Mouse (Mus musculus) embryo, embryonic 9.5 days (tissue): ENCODE results near the gene C4b.
A peak's percentile ranks its signal among the peaks of the same experiment; 100 is the strongest.
"Not testable (repeated sequence)": the region's sequence is repeated elsewhere in the genome, so short reads cannot be mapped to it uniquely, and the experiment has no call there.

Experiments
- DNase-seq: peaks from one replicate; pipeline ENCODE4 v3.0.0-alpha.2; 2017; ENCODE audit errors: extremely low spot score

The C4b gene

GRCm38 (mm10) chr17:34743719-34744118, at the start of gene C4b:
C4b (minus strand) TSS chr17:34743882.
- DNase-seq: no peak

DNA sequence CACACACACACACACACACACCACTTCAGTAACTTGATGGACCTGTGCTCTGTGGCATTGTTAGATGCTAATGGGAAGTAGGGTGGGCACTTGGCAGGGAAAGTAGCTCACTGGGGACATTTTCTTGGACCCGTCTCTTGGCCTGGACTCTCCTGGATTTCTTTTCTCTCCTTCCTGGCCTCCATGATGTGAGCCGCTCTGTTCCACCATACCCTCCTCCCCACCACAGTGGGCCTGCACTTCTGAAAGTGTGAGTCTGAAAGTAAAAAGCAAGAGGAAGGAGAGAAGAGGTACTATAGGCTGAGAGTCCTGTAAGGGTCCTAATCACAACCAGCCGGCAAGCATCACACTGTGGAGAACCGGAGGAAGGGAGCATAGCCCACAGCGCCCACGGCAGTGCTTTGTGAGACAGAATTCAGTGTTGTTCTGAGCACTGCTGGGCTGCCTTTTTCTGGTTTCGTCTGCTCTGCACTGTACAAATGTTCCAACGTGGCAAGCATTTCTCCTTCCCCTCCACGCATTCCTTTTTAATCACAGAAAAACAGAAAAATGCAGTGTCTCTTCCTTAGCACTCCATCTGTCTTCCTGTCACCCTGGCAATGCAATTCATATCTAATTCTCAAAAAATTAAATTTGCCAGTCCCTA, 34.1 kb upstream of the C4b start:
- DNase-seq: no peak

- DNase-seq: no peak
Measured at GRCm38 (mm10) chr17:34761471-34761870, 17.8 kb upstream of the C4b start.

DNA sequence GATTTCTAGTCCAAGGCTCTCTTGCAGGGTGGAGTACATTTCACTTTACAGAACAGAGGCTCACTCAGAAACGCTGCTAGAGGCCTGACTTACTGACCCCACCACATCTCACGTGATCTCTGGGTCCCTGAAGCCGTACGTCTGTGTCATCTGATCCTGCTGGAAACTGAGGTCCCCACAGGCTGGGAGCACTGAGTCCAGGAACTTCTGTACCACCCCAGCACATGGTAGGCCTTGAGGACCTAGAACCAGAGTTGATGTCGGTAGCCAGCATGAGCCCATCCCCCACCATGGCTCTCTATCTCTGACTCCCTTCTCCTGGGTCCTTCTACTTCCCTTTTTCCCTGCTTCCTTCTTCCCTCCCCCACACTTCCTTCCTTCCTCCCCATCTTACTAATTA, 2.8 kb upstream of the C4b start:
- DNase-seq: no peak

DNA sequence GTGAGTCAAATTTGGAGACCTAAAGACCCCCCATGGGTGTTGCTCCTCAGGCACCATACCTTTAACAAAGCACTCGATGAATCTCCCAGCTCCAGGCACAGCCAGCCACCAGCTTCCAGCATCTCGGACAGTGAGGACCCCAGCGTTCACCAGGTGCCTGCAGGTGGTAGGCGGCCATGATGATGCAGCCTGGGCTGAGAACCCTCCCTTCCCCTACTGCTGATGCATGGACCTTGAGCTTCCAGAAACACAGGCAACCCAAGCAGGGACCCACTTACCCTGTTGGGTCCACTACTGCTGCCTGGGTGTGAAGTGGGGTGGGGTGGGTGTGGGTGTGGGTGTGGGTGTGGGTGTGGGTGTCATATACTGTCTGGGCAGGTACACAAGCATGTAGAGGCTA, 1.5 kb upstream of the C4b start:
- DNase-seq: not testable (repeated sequence)

GRCm38 (mm10) chr17:34744611-34745010, 929 bp upstream of the C4b start:
- DNase-seq: not testable (repeated sequence)

DNA sequence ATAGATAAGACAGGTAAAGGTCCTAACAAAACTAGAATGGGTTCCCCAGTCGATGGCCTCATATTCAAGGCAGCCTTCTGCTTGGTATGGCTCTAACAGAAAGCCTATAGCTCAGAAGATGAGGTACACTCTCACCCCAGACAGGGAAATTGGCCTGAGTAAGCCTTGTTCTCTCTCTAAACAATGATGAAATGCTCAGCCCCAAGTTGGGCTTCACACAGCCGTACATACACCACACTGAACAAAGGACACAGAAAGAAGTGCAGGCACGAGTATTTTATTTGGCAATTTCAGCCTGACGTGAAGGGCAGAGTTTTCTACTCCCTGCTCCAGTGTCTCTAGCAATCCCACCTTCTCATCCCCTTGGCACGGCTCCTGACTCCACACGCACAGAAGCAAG, 524 bp upstream of the C4b start:
- DNase-seq: no peak

- no peak for DNase-seq
Measured at GRCm38 (mm10) chr17:34740280-34740679, 3.4 kb downstream of the C4b start.

DNA sequence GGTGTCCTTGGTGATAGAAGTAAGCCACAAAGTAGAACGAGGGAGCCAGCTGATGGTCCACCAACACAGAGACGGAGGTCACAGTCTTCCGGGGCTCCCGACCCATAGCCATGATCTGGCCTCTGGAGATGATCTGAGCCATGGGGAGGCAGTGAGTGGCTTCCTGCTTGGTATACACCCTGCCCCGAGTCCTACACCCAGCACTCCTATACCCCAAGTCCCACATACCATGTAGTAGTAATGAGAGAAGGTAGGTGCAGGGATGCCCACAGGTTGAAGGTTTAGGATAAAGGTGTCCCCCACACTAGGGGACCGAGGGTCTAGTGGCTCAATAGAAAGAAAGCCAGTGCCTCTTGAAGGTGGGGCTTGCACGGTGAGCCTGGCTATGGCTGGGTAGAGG, 4.0 kb downstream of the C4b start:
- not testable (repeated sequence) for DNase-seq

GRCm38 (mm10) chr17:34737466-34737865, 6.2 kb downstream of the C4b start:
- not testable (repeated sequence) for DNase-seq

DNA sequence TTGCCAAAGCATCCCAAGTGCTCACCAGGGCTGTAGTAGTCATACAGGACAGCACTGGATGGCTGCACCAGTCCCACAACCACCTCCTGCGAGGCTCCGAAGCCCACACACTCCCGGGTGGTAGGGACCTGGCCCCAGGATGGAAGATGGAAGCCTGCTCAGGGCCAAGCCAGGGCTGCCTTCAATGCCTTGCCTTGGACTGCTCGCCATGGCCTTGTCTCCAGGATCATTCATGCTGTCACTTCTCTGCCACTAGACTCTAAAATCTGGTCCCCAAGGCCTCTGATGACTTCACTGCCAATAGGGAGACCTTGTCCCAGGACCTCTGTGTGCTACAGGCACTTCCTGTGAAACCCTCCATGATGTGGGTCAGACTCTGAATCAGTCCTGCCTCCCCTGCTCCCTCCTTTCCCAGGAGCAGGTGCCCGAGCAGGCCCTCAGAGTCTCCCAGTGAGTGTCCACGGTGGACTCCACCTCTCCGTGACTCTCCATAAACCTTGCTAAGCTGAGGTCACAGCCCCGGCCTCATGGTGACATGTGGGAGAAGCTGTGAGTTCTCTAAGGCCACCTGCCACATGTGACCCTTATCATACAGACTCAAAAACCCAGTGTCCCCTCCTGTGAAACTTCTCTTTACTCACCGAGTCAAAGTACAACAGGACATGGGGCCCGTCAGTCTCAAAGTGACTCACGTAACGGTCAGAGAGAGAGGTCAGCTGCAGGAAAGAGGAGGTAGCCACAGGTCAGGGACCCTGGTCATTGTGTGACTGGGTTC, 13.7 kb downstream of the C4b start:
- DNase-seq: not testable (repeated sequence)

DNA sequence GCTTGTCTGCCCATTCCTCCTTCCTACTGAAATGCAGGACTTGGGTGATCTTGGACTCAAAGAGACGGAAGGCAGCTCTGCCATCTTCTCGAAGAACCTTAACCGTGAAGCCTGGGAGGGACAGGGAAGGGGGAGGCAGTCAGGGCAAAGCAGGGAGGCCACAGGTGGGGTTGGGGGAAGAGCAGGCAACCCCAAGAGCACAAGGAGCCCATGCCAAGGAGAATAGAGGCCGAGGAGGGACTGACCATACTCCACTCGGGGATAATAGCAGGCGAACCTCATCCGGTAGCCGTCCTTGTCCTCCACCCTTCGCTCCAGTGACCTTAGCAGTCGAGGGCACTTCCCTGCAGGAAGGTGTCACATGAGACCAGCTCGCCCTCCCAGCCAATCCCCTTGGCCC, 14.5 kb downstream of the C4b start:
- DNase-seq: not testable (repeated sequence)

GRCm38 (mm10) chr17:34727887-34728286, 15.8 kb downstream of the C4b start:
- no peak for DNase-seq

DNA sequence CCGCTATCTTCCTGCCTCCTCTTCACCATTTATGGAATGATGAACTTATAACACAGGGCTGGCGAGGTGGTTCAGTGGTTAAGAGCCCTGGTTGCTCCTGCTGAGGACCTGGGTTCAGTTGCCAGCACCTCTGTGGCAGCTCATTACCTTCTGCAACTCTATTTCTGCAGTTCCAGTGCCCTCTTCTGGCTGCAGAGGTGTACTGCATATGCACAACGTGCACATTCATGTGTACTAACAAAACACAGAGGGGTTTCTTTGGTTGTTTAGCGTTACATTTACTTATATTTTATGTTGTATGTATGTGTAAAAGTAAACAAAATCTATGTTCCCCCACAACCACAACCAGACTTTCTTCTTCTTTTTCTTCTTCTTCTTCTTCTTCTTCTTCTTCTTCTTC, 20.6 kb downstream of the C4b start:
- no peak for DNase-seq

DNA sequence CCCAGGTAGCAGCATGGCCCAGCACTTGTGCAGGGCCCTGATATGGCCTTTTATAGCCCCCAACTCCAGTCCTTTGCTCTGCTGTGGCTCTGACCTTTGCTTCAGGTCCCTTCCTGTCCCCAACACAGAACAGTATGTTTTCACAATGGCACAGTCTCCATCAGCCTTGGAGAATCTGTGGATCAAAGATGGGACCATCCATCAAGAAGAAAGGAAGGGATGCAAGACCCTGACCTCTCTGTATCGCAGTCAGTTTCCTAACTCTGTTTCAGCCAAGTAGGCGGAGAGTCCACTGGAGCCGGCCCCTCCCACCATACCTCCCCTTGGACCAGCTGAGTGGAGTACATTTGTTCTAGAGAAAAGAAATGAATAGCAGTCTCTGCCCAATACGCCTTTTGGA, 21.4 kb downstream of the C4b start:
- not testable (repeated sequence) for DNase-seq

DNA sequence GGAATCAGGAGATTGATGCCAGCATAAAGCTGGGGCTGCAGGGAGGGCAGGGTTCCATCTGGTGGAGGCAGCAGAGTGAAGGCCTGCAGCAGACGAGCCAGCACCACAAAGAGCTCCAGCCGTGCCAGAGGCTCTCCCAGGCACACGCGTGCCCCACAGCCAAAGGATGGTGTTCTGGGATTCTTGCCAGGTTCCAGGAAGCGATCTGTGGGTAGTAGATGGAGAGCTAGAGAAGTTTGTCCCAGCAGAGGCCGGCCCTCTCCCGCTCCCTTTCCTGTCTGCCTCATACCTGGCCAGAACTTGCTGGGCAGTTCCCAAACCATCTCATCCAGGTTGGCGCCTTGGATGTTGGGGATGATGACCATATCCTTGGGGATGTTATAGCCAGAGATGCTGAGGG, 23.8 kb downstream of the C4b start:
- DNase-seq: not testable (repeated sequence)

GRCm38 (mm10) chr17:34717401-34717800, 26.3 kb downstream of the C4b start:
- DNase-seq: no peak

DNA sequence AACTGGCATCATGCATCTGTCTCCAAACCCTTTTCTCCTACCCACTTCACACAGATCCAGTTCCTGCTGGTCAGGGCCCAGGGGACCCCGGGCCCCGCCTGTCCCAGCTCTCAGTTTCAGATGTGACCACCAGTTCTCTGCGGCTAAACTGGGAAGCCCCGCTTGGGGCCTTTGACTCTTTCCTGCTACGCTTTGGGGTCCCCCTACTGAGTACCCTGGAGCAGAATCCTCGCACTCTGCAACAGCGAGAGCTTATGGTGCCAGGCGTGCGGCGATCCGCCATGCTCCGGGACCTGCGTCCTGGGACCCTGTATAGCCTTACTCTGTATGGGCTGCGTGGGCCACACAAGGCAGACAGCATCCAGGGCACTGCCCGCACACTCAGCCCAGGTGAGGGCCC, 27.4 kb downstream of the C4b start:
- DNase-seq: no peak

DNA sequence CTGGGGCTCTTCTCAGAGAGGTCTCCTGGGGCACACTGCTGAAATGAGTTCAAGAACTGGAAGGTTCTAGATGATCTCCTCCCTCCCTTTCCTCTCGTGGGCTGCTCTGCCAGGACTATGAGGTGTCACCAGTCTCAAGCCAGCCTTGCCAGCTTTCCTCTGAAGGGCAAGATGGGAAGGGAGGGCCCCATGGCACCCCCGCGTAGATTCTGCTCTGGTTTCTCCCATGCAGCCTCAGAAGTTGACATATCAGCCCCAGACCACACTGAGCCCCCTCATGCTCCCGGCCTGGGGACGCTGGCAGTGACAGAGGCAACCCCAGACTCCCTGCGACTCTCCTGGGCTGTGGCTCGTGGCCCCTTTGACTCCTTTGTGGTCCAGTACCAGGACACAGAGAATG, 28.2 kb downstream of the C4b start:
- not testable (repeated sequence) for DNase-seq

DNA sequence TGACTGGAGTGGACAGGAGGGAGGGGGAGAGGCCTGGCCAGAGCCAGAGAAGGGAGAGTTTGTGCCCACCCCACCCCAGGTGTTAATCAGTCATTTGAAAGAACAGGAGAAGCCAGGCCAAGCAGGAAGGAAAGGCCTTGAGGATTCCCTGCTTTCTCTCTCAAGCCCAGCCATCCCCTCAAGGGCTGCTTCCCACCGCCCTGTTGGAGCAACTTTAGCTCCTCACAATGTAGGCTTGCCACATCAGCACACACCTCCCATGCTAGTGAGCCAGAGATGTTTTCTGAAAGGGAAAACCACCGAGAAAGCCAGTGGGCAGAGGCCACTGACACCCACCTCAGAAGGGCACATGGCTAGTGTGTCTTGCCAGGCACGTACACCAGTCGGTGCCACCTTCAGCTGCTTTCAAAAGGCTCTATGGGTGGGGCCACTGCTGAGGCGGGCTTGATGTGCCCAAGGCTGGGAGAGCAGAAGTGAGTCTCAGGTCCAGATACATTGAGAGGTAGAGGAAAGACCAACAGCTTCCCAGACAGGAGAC, 28.7 kb downstream of the C4b start:
- not testable (repeated sequence) for DNase-seq

GRCm38 (mm10) chr17:34714181-34714907, 29.3 kb downstream of the C4b start:
- not testable (repeated sequence) for DNase-seq

GRCm38 (mm10) chr17:34712951-34713350, 30.7 kb downstream of the C4b start:
- peak; percentile 33 for DNase-seq
